Mouse (Mus musculus): Measurements from ENCODE around the gene Cpn1.

DNA sequence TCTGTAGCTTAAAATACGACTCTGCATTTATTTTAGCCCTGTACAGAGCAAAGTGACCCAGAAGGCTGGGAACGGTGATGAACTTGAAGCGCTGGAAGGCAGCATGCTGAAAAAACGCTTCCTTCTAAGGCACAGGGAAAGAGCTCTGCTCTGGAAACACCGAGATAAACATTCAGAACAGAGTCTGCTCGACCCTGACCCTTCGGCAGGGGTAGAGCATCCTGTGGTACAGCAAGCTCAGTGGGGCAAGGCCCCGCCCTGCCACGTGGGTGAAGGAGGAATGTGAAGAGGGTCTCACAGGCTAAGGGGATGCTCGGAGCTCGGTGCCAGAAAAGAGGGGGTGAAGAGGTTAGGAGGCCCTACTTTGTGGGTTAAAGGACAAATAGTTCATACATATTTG, 48.0 kb downstream of the Cpn1 start:
- no peak for TF ChIP-seq EP300 (IDR thresholded peaks at IDR 0.05)
- no peak for TF ChIP-seq CTCF (IDR thresholded peaks at IDR 0.05)

Measured in lung, postnatal 0 days (tissue).